Mouse (Mus musculus) stomach, embryonic 15.5 days (tissue): ENCODE results near the gene Gm37240. TPM values are rescaled to one million over a fixed set of nuclear protein-coding genes. Genes with fewer than 3 reads are reported as not detected.

Experiments
- ATAC-seq: fragments of 200-750 bp; cut with Nextera tagmentation; 2 replicates; pipeline ENCODE4 v1.8.0; 2017; ENCODE audit warnings: low read depth, moderate number of reproducible peaks, moderate TSS enrichment; ENCODE audit not compliant: insufficient read depth, low FRiP score
- H3K27ac ChIP-seq: fragments of 300-500 bp; sonication (generic); 2 replicates; pipeline ENCODE4 v1.5.1; 2015; ENCODE audit warnings: mild to moderate bottlenecking, inconsistent platforms
- H3K27me3 ChIP-seq: fragments of 300-500 bp; sonication (generic); replicated peaks from 2 replicates; pipeline ENCODE4 v1.6.1; 2015; ENCODE audit warnings: inconsistent platforms
- H3K36me3 ChIP-seq: fragments of 300-500 bp; sonication (generic); 2 replicates; pipeline ENCODE4 v1.6.1; 2015; ENCODE audit warnings: inconsistent platforms
- H3K4me1 ChIP-seq: fragments of 300-500 bp; sonication (generic); 2 replicates; pipeline ENCODE4 v1.6.1; 2015; ENCODE audit warnings: inconsistent platforms
- H3K4me2 ChIP-seq: fragments of 300-500 bp; sonication (generic); 2 replicates; pipeline ENCODE4 v1.6.1; 2015; ENCODE audit warnings: mild to moderate bottlenecking, inconsistent platforms
- H3K4me3 ChIP-seq: fragments of 300-500 bp; sonication (generic); replicated peaks from 2 replicates; pipeline ENCODE4 v1.5.1; 2015; ENCODE audit warnings: inconsistent platforms
- H3K9ac ChIP-seq: fragments of 300-500 bp; sonication (generic); 2 replicates; pipeline ENCODE4 v1.6.1; 2015; ENCODE audit warnings: inconsistent platforms
- H3K9me3 ChIP-seq: fragments of 300-500 bp; sonication (generic); 2 replicates; pipeline ENCODE4 v1.6.1; 2016; ENCODE audit warnings: inconsistent platforms
- WGBS: fragments of 180-500 bp; shearing (Covaris S2); methylation state at CpG from one replicate; pipeline ENCODE4 v1.1.7; 2015; 5-methylcytosine and 5-hydroxymethylcytosine counted together
- polyA plus RNA-seq: library from polyadenylated mRNA; unstranded; fragments of >200 nt; fragmentation: Nextera tagmentation; extraction: Ambion mirVana; gene quantifications from 2 replicates; pipeline ENCODE4 v1.2.1, GENCODE M21; 2015

The Gm37240 gene
- polyA plus RNA-seq, 1 experiment from 2014 or later = 8.6 TPM

DNA sequence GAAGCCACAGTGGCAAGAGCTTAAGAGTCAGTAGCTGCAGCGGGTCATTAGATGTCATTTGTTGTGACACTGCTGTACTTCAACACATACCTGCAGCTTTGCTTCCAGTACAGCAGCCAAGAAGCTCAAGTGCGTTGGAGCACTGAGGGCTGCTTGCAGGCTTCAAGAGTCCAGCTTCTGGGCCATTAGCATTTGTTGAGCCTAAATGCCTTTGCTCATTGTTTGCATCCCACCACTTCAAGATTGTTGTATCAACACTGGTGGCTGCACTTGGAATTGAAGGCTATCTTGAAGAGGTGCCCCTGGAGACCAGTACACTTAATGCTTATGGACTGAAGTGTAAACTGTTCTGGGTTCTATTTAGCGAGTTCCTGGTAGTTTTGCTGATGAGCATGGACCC, 280.4 kb downstream of the Gm37240 start:
- H3K27me3 ChIP-seq = no peaks in the 10 kb centered on the region
- no peak overlapping the region for H3K4me3 ChIP-seq
- no peak overlapping the region for H3K4me2 ChIP-seq
- no peaks in the 10 kb centered on the region for H3K36me3 ChIP-seq
- no peak for ATAC-seq
- H3K9me3 ChIP-seq = no peaks in the 10 kb centered on the region
- WGBS = 81% methylated on average over 3 of the region's 3 CpGs
- no peak overlapping the region for H3K9ac ChIP-seq
- H3K4me1 ChIP-seq = no peaks in the 10 kb centered on the region; the same call in 1 of the 2 replicates
- H3K27ac ChIP-seq = no peak overlapping the region

DNA sequence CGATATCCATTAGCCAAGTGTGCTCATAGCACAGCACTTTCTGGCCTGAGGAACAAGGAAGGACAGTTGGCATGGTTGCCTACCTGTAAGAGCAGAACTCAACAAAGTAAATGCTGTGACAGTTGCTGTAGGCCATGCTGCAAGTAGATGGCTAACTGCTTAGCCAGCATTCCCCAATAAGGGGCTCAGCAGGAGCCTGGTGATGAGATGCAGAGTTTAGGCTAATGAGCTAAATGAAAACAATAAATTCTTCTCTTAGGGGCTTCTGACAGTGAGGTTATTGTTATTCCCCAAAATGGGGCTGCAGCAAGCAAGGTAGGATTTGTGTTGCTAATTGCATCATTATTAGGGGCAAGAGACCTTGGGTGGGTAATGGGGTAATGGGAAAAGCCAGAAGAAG, 283.5 kb downstream of the Gm37240 start:
- no peaks in the 10 kb centered on the region for H3K9me3 ChIP-seq
- no peak overlapping the region for H3K4me3 ChIP-seq
- no peak overlapping the region for H3K4me2 ChIP-seq
- H3K36me3 ChIP-seq = no peaks in the 10 kb centered on the region
- no peak for ATAC-seq
- H3K9ac ChIP-seq = no peak overlapping the region
- no peaks in the 10 kb centered on the region for H3K27me3 ChIP-seq
- 87% methylated on average over 1 of the region's 1 CpGs for WGBS
- no peaks in the 10 kb centered on the region; the same call in 1 of the 2 replicates for H3K4me1 ChIP-seq
- H3K27ac ChIP-seq = no peak overlapping the region

DNA sequence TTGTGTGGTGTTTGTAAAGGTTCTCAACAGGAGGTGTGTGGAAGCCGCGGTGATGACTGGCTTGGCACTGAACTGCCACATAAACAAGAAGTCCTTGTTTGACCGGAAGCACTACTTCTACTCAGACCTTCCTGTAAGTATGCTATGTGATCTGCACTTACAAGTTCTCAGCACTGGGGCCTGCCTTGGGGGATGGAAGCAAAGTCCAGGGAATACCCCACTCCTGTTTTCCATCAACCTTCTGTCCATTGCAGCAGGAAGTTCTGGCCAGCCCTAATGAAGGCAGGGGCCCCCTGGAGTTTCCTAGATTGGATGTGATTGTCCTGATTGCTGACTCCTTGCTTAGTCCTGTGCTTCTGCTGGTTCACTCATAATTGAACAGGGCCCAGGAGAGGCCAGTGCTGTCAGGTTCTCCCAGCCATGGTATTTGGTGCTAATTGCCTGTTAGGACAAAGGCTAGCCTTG, 285.4 kb downstream of the Gm37240 start:
- Histone ChIP-seq H3K4me1 (no peaks in the 10 kb centered on the region; the same call in 1 of the 2 replicates), H3K9ac (no peak overlapping the region), H3K27ac (no peak overlapping the region), H3K4me2 (no peak overlapping the region), H3K9me3 (no peaks in the 10 kb centered on the region), H3K4me3 (no peak overlapping the region), H3K27me3 (no peaks in the 10 kb centered on the region), H3K36me3 (no peaks in the 10 kb centered on the region)
- ATAC-seq = no peak
- WGBS = 49% methylated on average over 3 of the region's 3 CpGs

DNA sequence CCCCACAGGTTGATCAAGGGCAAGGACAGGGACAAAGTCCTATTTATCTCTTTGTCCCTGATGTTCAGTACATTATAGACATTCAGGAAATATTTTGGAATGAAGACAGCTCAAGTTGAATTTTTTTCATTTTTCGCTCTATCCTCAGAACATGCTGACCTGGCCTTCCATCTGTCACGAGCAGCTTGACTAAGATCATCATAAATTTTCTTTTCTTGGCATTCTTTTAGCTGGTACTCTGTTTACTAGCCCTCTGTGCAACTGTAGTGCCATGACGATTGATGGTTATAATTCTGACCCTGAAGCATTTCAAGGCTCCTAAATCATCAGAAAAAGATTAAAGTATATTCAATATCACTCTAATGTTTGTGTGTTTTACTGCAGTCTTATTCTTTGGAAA, 287.8 kb downstream of the Gm37240 start:
- H3K27me3 ChIP-seq = no peaks in the 10 kb centered on the region
- no peak overlapping the region for H3K4me2 ChIP-seq
- H3K36me3 ChIP-seq = no peaks in the 10 kb centered on the region
- H3K4me1 ChIP-seq = no peaks in the 10 kb centered on the region; the same call in 1 of the 2 replicates
- no peak overlapping the region for H3K9ac ChIP-seq
- H3K27ac ChIP-seq = no peak overlapping the region
- no peaks in the 10 kb centered on the region for H3K9me3 ChIP-seq
- H3K4me3 ChIP-seq = no peak overlapping the region
- WGBS = 77% methylated on average over 3 of the region's 3 CpGs
- ATAC-seq = no peak

DNA sequence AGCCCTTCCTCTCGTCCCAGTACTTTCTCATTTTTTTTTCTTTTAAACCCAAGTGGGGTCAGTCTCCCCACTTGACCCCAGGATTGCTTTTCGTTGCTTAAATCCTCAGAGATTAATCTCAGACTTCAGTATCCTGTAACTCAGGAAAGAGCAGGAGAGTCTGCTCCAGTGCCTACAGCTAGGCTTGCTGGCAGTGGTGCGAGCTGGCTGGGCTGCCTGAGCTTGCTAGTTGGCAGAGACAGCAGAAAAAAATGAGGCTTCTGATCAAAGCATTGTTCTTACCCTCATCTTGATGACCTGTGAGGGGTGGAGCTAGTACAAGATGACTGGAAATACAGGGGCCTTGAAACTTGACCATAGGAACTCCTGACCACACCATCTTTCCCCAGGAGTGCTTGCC, 292.9 kb downstream of the Gm37240 start:
- no peak overlapping the region for H3K4me2 ChIP-seq
- no peak for ATAC-seq
- no peaks in the 10 kb centered on the region for H3K4me1 ChIP-seq
- H3K9me3 ChIP-seq = no peaks in the 10 kb centered on the region
- H3K9ac ChIP-seq = no peak overlapping the region
- no peak overlapping the region for H3K27ac ChIP-seq
- H3K4me3 ChIP-seq = no peak overlapping the region
- H3K27me3 ChIP-seq = no peaks in the 10 kb centered on the region
- H3K36me3 ChIP-seq = no peaks in the 10 kb centered on the region
- WGBS = 60% methylated on average over 3 of the region's 3 CpGs

DNA sequence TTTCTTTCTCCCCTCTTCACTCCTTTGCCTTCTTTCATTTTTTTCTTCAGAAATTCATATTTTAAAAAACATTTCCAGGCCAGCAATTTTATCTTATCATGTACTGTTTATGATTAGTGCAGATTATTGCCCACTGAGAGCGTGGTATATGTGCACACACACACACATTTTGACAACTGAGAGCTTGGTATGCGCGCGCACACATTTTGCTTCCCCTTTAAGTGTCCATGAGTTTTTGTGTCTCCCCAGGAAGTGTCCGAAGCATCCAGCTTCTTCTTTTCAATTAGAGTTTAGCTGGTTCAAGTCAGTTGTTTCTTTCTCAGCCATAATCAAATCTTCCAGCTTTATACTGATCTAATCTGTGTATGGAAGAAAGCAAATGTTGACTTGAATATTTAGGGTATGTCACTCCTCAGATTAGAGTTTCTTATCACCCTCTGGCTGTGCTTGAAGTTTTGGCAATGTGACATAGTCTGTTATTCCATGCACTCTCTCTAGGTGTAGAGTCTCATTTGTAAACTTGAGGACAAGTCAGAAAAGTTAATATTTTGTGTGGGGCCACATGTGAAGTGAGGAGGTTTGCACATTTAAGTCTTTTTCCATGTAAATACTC, 294.6 kb downstream of the Gm37240 start:
- no peaks in the 10 kb centered on the region for H3K36me3 ChIP-seq
- no peak overlapping the region for H3K4me3 ChIP-seq
- no peak for ATAC-seq
- no peaks in the 10 kb centered on the region for H3K27me3 ChIP-seq
- no peak overlapping the region for H3K9ac ChIP-seq
- WGBS = 81% methylated on average over 5 of the region's 5 CpGs
- H3K4me1 ChIP-seq = no peaks in the 10 kb centered on the region; the same call in 1 of the 2 replicates
- H3K4me2 ChIP-seq = no peak overlapping the region
- H3K27ac ChIP-seq = no peak overlapping the region
- no peaks in the 10 kb centered on the region for H3K9me3 ChIP-seq

DNA sequence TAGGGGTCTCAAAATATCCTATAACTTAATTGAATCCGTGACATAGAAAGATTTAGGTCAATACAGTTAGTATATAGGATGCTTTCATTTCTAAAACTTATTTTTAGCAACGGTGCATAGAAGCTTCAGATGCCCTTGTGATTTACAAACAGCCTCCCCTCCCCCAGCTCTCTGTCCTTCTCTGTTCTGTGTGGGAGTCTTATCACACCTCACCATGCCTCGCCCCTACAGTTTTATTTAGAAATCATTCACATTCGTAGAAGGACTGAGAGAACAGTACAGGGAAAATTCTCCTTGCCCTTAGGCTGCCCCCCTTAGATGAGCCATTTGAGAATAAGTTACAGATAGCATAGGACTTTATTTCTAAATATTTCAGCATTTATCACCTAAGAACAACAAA, 295.3 kb downstream of the Gm37240 start:
- H3K4me3 ChIP-seq = no peak overlapping the region
- peak; percentile 27; the same call in 1 of the 2 replicates for ATAC-seq
- WGBS = 57% methylated on average over 4 of the region's 4 CpGs

DNA sequence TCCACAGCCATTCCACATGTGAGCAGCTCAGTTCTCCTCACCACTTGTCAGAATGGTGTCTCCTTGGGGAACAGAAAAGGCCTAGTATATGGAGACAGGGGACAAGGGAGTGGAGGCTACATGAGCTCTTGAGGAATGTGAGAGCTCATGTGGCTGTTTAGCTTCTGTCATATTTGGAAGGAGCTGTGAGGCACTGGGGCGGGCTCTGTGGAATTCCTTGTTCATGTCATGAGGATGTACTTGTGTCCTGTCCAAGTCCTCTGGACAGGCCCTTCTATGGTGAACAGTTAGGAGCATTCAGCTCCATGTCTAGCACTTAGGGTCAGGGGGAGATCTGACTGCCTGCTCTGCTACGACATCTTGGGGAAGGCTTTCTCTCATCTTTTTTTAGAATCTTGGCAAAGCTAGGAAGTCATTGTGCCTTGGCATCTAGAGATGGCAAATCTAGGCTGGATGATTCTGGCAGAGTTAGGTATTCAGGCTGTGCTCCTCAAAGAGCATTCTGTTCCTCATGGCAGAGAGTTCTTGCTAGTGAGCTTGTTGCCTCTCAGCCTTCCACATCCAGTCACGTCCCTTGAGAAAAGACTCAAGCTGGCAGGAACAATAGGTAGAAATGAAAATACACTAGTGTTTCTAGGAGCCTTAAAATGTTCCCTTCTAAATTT, 297.1 kb downstream of the Gm37240 start:
- H3K9ac ChIP-seq = no peak overlapping the region
- no peaks in the 10 kb centered on the region; the same call in 1 of the 2 replicates for H3K4me1 ChIP-seq
- no peak overlapping the region for H3K27ac ChIP-seq
- 91% methylated on average over 3 of the region's 3 CpGs for WGBS
- no peaks in the 10 kb centered on the region for H3K9me3 ChIP-seq
- H3K27me3 ChIP-seq = no peaks in the 10 kb centered on the region
- no peak overlapping the region for H3K4me3 ChIP-seq
- ATAC-seq = no peak
- no peak overlapping the region for H3K4me2 ChIP-seq
- no peaks in the 10 kb centered on the region for H3K36me3 ChIP-seq

More for the DNA sequence above, 295.3 kb downstream of the Gm37240 start:
- H3K9me3 ChIP-seq = no peaks in the 10 kb centered on the region
- H3K4me2 ChIP-seq = no peak overlapping the region
- no peak overlapping the region for H3K9ac ChIP-seq
- no peaks in the 10 kb centered on the region; the same call in 1 of the 2 replicates for H3K4me1 ChIP-seq
- no peaks in the 10 kb centered on the region for H3K27me3 ChIP-seq
- no peaks in the 10 kb centered on the region for H3K36me3 ChIP-seq
- no peak overlapping the region for H3K27ac ChIP-seq

DNA sequence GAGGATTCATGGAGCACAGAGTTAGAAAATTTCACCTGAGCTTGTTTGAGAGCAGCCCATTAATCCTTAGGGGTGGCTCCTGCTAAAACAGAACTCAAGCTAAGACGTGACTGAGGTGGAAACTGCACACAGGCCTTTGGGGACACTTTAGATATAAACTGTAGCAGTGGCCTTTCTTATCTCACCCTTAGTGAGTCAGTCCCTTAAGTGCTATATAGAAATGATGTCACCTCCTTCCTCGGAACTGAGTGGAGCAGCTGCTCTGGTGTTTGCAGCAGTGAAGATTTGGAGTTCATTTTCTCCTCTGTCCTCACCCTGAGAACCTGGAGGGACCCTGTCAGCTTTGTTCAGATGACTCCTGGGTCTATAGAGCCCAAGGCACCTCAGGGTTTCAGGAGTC, 298.6 kb downstream of the Gm37240 start:
- H3K4me1 ChIP-seq = no peaks in the 10 kb centered on the region; the same call in 1 of the 2 replicates
- no peak overlapping the region for H3K27ac ChIP-seq
- H3K4me2 ChIP-seq = no peak overlapping the region
- no peaks in the 10 kb centered on the region for H3K27me3 ChIP-seq
- H3K9ac ChIP-seq = no peak overlapping the region
- H3K36me3 ChIP-seq = no peaks in the 10 kb centered on the region
- H3K4me3 ChIP-seq = no peak overlapping the region
- WGBS = 39% methylated on average over 2 of the region's 2 CpGs
- H3K9me3 ChIP-seq = no peaks in the 10 kb centered on the region
- peak; percentile 73; the same call in 1 of the 2 replicates for ATAC-seq

DNA sequence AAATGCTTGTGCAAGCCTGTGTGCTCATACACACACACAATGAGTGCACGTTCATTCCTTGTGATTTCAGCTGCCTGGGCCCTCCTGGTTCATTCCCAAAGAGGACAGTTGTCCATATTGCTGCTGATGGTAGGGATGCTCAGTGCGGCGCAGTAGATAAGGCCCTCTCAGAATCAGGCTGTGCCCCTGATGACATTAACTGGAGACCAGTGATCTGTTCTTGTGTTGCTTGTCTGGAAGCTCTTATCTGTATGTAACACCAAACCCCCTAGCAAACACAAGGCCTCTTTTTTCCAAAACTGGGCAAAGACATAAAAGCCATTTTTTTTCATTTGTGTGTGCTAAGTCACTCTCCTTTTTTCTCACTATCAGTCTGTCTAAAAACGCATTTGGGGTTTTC, 302.4 kb downstream of the Gm37240 start:
- Histone ChIP-seq H3K36me3 (no peaks in the 10 kb centered on the region), H3K4me3 (no peak overlapping the region), H3K27ac (no peak overlapping the region), H3K9me3 (no peaks in the 10 kb centered on the region), H3K4me1 (no peaks in the 10 kb centered on the region; the same call in 1 of the 2 replicates), H3K27me3 (no peaks in the 10 kb centered on the region), H3K4me2 (no peak overlapping the region), H3K9ac (no peak overlapping the region)
- 81% methylated on average over 4 of the region's 4 CpGs for WGBS
- ATAC-seq = peak; percentile 56; the same call in 1 of the 2 replicates

DNA sequence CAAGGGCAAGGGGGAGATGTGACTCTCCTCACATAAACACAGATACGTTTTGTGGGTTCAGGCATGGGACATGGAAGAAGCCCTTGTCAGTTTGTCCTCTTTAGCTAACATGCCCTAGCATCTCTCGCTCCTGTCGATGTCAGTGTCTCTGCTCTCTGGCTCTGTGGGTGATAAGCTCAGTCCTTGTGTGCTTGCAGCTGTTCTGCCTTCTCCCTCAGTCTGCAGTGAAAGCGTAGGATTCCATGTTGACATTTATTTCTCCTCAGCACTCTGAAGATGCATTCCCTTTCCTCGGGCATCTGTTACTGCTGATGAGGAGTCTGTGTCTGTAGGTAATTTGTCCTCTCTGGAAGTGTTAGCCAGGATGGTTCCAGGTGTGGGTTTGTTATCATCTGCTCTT, 304.1 kb downstream of the Gm37240 start:
- no peak overlapping the region for H3K4me2 ChIP-seq
- no peaks in the 10 kb centered on the region for H3K36me3 ChIP-seq
- no peak overlapping the region for H3K9ac ChIP-seq
- no peak for ATAC-seq
- H3K27ac ChIP-seq = no peak overlapping the region
- H3K4me3 ChIP-seq = no peak overlapping the region
- H3K9me3 ChIP-seq = no peaks in the 10 kb centered on the region
- H3K27me3 ChIP-seq = no peaks in the 10 kb centered on the region
- WGBS = 75% methylated on average over 5 of the region's 5 CpGs
- no peaks in the 10 kb centered on the region for H3K4me1 ChIP-seq

DNA sequence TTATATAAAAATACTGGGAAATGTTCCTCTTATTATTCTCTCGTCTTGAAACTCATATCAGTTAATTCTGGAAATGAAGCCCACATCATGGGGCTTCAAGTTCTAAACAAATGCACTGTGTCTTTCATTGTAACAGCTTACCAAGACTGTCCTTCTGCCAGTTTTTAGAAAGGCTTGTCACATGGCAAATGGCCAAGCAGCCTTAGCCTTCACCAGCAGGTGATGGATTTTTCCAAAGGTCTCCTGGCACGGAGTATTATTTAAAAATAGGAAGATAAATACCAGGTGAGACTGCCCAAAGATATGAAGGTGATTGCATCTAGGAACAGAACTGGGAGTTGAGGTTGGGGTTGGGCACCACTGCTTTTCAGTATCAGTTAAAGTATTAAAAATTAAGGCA, 304.6 kb downstream of the Gm37240 start:
- H3K27ac ChIP-seq = no peak overlapping the region
- H3K36me3 ChIP-seq = no peaks in the 10 kb centered on the region
- no peak overlapping the region for H3K4me2 ChIP-seq
- no peaks in the 10 kb centered on the region for H3K27me3 ChIP-seq
- WGBS = 68% methylated on average over 2 of the region's 2 CpGs
- no peak overlapping the region for H3K4me3 ChIP-seq
- no peak for ATAC-seq
- no peaks in the 10 kb centered on the region for H3K4me1 ChIP-seq
- no peak overlapping the region for H3K9ac ChIP-seq
- no peaks in the 10 kb centered on the region for H3K9me3 ChIP-seq
